Mouse (Mus musculus) ES-CJ7 (cell line): ENCODE measurements around the gene Prkd2.

Source experiments
- DNase-seq: peaks from one replicate; pipeline ENCODE4 v3.0.0; 2011; ENCODE audit warnings: low read depth, low spot score

Gene Prkd2

GRCm38 (mm10) chr7:16826571-16826970, 16.1 kb upstream of the Prkd2 start:
- DNase-seq = no peak

GRCm38 (mm10) chr7:16827274-16827673, 15.4 kb upstream of the Prkd2 start:
- no peak for DNase-seq

GRCm38 (mm10) chr7:16830449-16830848, 12.3 kb upstream of the Prkd2 start:
- DNase-seq = no peak

- DNase-seq = no peak
Observed at GRCm38 (mm10) chr7:16837916-16838803, 4.5 kb upstream of the Prkd2 start.

- DNase-seq = no peak
Observed at GRCm38 (mm10) chr7:16838804-16839426, 3.8 kb upstream of the Prkd2 start.

- DNase-seq = no peak
Observed at GRCm38 (mm10) chr7:16839427-16840108, 3.1 kb upstream of the Prkd2 start.

GRCm38 (mm10) chr7:16840109-16840491, 2.6 kb upstream of the Prkd2 start:
- DNase-seq = no peak

GRCm38 (mm10) chr7:16841078-16841477, 1.6 kb upstream of the Prkd2 start:
- no peak for DNase-seq

GRCm38 (mm10) chr7:16841561-16842560, 841 bp upstream of the Prkd2 start:
- DNase-seq = no peak

GRCm38 (mm10) chr7:16843441-16844171, 904 bp downstream of the Prkd2 start:
- no peak for DNase-seq

GRCm38 (mm10) chr7:16844696-16845071, 2.0 kb downstream of the Prkd2 start:
- no peak for DNase-seq

GRCm38 (mm10) chr7:16845072-16845819, 2.5 kb downstream of the Prkd2 start:
- peak; percentile 40 for DNase-seq

GRCm38 (mm10) chr7:16845820-16846167, 3.1 kb downstream of the Prkd2 start:
- DNase-seq = no peak

GRCm38 (mm10) chr7:16846775-16847174, 4.1 kb downstream of the Prkd2 start:
- DNase-seq = no peak

- DNase-seq = peak; percentile 55
Observed at GRCm38 (mm10) chr7:16847507-16847906, 4.8 kb downstream of the Prkd2 start.

GRCm38 (mm10) chr7:16848579-16848978, 5.9 kb downstream of the Prkd2 start:
- peak; percentile 67 for DNase-seq

- no peak for DNase-seq
Observed at GRCm38 (mm10) chr7:16851636-16852035, 8.9 kb downstream of the Prkd2 start.

GRCm38 (mm10) chr7:16853302-16853831, 10.7 kb downstream of the Prkd2 start:
- DNase-seq = no peak

- DNase-seq = peak; percentile 69
Observed at GRCm38 (mm10) chr7:16858336-16858735, 15.6 kb downstream of the Prkd2 start.
